Comparison of ENCODE assay signal across 8 mouse cellular contexts in genomic region chr3:105991653-105992283, GRCm38 (mm10). TPM values are rescaled to one million over a fixed set of nuclear protein-coding genes. Genes with fewer than 3 reads are reported as not detected.
DNase-seq lines count a peak whose midpoint lies in the region; ATAC-seq and TF ChIP-seq lines count a peak whose summit lies in the region.

No protein-coding gene starts in this region.

- no peaks in the 10 kb centered on the region for H3K36me3 ChIP-seq in kidney, embryonic 16.5 days (ENCODE audit: insufficient read depth, low read length)
- no peaks in the 10 kb centered on the region for H3K36me3 ChIP-seq in ES-Bruce4 (ENCODE audit: control insufficient read depth, insufficient read depth, low read length, poor library complexity, severe bottlenecking)
- no peaks in the 10 kb centered on the region for H3K36me3 ChIP-seq in forebrain, embryonic 15.5 days

- peak; percentile 24 for TF ChIP-seq CTCF in ES-Bruce4 (IDR thresholded peaks at IDR 0.05; ENCODE audit: low read depth, low read length)
- no peak for TF ChIP-seq CTCF in brain, embryonic 14.5 days (IDR thresholded peaks at IDR 0.05; ENCODE audit: borderline replicate concordance, extremely low read depth, insufficient read depth, insufficient read length)

- H3K9ac ChIP-seq in kidney, embryonic 16.5 days (replicated peaks; ENCODE audit: low read length), result no peak overlapping the region
- H3K9ac ChIP-seq in ES-Bruce4 (ENCODE audit: low read depth, poor library complexity, severe bottlenecking), result no peak overlapping the region
- H3K9ac ChIP-seq in forebrain, embryonic 15.5 days (replicated peaks), result no peak overlapping the region

- no peaks in the 10 kb centered on the region for H3K9me3 ChIP-seq in kidney, embryonic 16.5 days (ENCODE audit: low read length)
- no peaks in the 10 kb centered on the region for H3K9me3 ChIP-seq in ES-Bruce4 (replicated peaks; ENCODE audit: control insufficient read depth, insufficient read depth, low read length, poor library complexity, severe bottlenecking)
- no peaks in the 10 kb centered on the region for H3K9me3 ChIP-seq in forebrain, embryonic 15.5 days

- no peak for TF ChIP-seq POLR2A in ES-Bruce4 (IDR thresholded peaks at IDR 0.05; ENCODE audit: insufficient read depth, low read length)
- no peak for TF ChIP-seq POLR2A in brain, embryonic 14.5 days (IDR thresholded peaks at IDR 0.05; ENCODE audit: borderline replicate concordance, extremely low read depth, insufficient read depth, insufficient read length, poor library complexity, severe bottlenecking)

- no peak for TF ChIP-seq EP300 in ES-Bruce4 (IDR thresholded peaks at IDR 0.05; ENCODE audit: insufficient read depth, low read depth, low read length)

- H3K4me1 ChIP-seq in kidney, embryonic 16.5 days (ENCODE audit: insufficient read depth, low read length), result no peaks in the 10 kb centered on the region
- H3K4me1 ChIP-seq in ES-Bruce4 (ENCODE audit: control insufficient read depth, insufficient read depth, low read length), result no peaks in the 10 kb centered on the region
- no peaks in the 10 kb centered on the region for H3K4me1 ChIP-seq in forebrain, embryonic 15.5 days

- H3K4me2 ChIP-seq in kidney, embryonic 16.5 days (replicated peaks; ENCODE audit: low read depth, low read length), result no peak overlapping the region
- no peak overlapping the region for H3K4me2 ChIP-seq in forebrain, embryonic 15.5 days (replicated peaks)

- no peak overlapping the region for H3K27ac ChIP-seq in kidney, embryonic 16.5 days (ENCODE audit: low read length)
- H3K27ac ChIP-seq in ES-Bruce4 (ENCODE audit: insufficient read depth, low read length), result no peak overlapping the region
- no peak overlapping the region for H3K27ac ChIP-seq in forebrain, embryonic 15.5 days (replicated peaks)

- peak; percentile 35 for DNase-seq in kidney, adult 18-20 months
- peak; percentile 72 for DNase-seq in brain, embryonic 14.5 days (ENCODE audit: low read depth)
- DNase-seq in layer of hippocampus, adult 9-10 months (ENCODE audit: low spot score), result peak; percentile 74
- DNase-seq in telencephalon, adult 2 months (ENCODE audit: low read depth, low spot score), result peak; percentile 33

- H3K4me3 ChIP-seq in kidney, embryonic 16.5 days (ENCODE audit: low read length), result no peak overlapping the region
- no peak overlapping the region for H3K4me3 ChIP-seq in ES-Bruce4 (ENCODE audit: low read depth, low read length)
- H3K4me3 ChIP-seq in forebrain, embryonic 15.5 days, result no peak overlapping the region

- H3K27me3 ChIP-seq in kidney, embryonic 16.5 days (ENCODE audit: insufficient read depth, low read length), result no peaks in the 10 kb centered on the region
- no peaks in the 10 kb centered on the region for H3K27me3 ChIP-seq in ES-Bruce4 (ENCODE audit: control insufficient read depth, insufficient read depth, low read length, poor library complexity, severe bottlenecking)
- H3K27me3 ChIP-seq in forebrain, embryonic 15.5 days, result no peaks in the 10 kb centered on the region

- no peak for ATAC-seq in kidney, embryonic 16.5 days (ENCODE audit: low FRiP score, low TSS enrichment)
- peak; percentile 43; the same call in 1 of the 2 replicates for ATAC-seq in forebrain, embryonic 15.5 days (replicated peaks)
- peak; percentile 52 for ATAC-seq in megakaryocyte-erythroid progenitor cell, adult 5-6 weeks (replicated peaks; ENCODE audit: low FRiP score, low TSS enrichment, poor library complexity, severe bottlenecking)

- WGBS in kidney, embryonic 16.5 days, result 26% methylated on average over 4 of the region's 4 CpGs
- 33% methylated on average over 4 of the region's 4 CpGs for WGBS in forebrain, embryonic 15.5 days

RNA-seq across cellular contexts. Expression of gene Ovgp1, which starts 18.3 kb away (rescaled TPM):
- polyA plus RNA-seq in kidney, embryonic 16.5 days (2015; fragmentation: Nextera tagmentation; extraction: Ambion mirVana), result 1.3 and 1.7 TPM in 2 replicates
- polyA plus RNA-seq in ES-Bruce4 (2011; ENCODE audit: insufficient read depth, insufficient read length, low read depth, missing spikeins), result 5.7 and 5.9 TPM in 2 replicates
- 11.6 and 13.6 TPM in 2 replicates for polyA plus RNA-seq in brain, embryonic 14.5 days (2012; rRNA removed)
- polyA plus RNA-seq in forebrain, embryonic 15.5 days (2015; fragmentation: Nextera tagmentation; extraction: Ambion mirVana), result 4.1 and 4.5 TPM in 2 replicates
- 5.9 and 7.8 TPM in 2 replicates for total RNA-seq in megakaryocyte-erythroid progenitor cell, adult 5-6 weeks (2014; fragmentation: Nextera tagmentation)
- 2.4 and 7.4 TPM in 2 replicates for total RNA-seq in megakaryocyte-erythroid progenitor cell, adult 5-6 weeks (2017)

RNA-seq across cellular contexts. Expression of gene Pifo, which starts 22.7 kb away (rescaled TPM):
- polyA plus RNA-seq in kidney, embryonic 16.5 days (2015; fragmentation: Nextera tagmentation; extraction: Ambion mirVana), result 0.24 and 0.33 TPM in 2 replicates
- polyA plus RNA-seq in ES-Bruce4 (2011; ENCODE audit: insufficient read depth, insufficient read length, low read depth, missing spikeins), result 0.67 and 1.5 TPM in 2 replicates
- polyA plus RNA-seq in brain, embryonic 14.5 days (2012; rRNA removed), result 4.0 and 4.6 TPM in 2 replicates
- polyA plus RNA-seq in forebrain, embryonic 15.5 days (2015; fragmentation: Nextera tagmentation; extraction: Ambion mirVana), result 3.7 and 8.5 TPM in 2 replicates
- total RNA-seq in megakaryocyte-erythroid progenitor cell, adult 5-6 weeks (2014; fragmentation: Nextera tagmentation), result not detected in 2 replicates
- total RNA-seq in megakaryocyte-erythroid progenitor cell, adult 5-6 weeks (2017), result not detected in 2 replicates

RNA-seq across cellular contexts. Expression of gene Atp5f1, which starts 31.9 kb away (rescaled TPM):
- polyA plus RNA-seq in kidney, embryonic 16.5 days (2015; fragmentation: Nextera tagmentation; extraction: Ambion mirVana), result 535 and 587 TPM in 2 replicates
- 517 and 570 TPM in 2 replicates for polyA plus RNA-seq in ES-Bruce4 (2011; ENCODE audit: insufficient read depth, insufficient read length, low read depth, missing spikeins)
- 237 and 266 TPM in 2 replicates for polyA plus RNA-seq in brain, embryonic 14.5 days (2012; rRNA removed)
- 477 and 490 TPM in 2 replicates for polyA plus RNA-seq in forebrain, embryonic 15.5 days (2015; fragmentation: Nextera tagmentation; extraction: Ambion mirVana)
- 376 and 381 TPM in 2 replicates for total RNA-seq in megakaryocyte-erythroid progenitor cell, adult 5-6 weeks (2014; fragmentation: Nextera tagmentation)
- 527 and 581 TPM in 2 replicates for total RNA-seq in megakaryocyte-erythroid progenitor cell, adult 5-6 weeks (2017)

RNA-seq across cellular contexts. Expression of gene Wdr77, which starts 32.6 kb away (rescaled TPM):
- 157 and 161 TPM in 2 replicates for polyA plus RNA-seq in kidney, embryonic 16.5 days (2015; fragmentation: Nextera tagmentation; extraction: Ambion mirVana)
- polyA plus RNA-seq in ES-Bruce4 (2011; ENCODE audit: insufficient read depth, insufficient read length, low read depth, missing spikeins), result 135 and 144 TPM in 2 replicates
- polyA plus RNA-seq in brain, embryonic 14.5 days (2012; rRNA removed), result 61.6 and 79.6 TPM in 2 replicates
- 101 and 109 TPM in 2 replicates for polyA plus RNA-seq in forebrain, embryonic 15.5 days (2015; fragmentation: Nextera tagmentation; extraction: Ambion mirVana)
- 77.7 and 84.6 TPM in 2 replicates for total RNA-seq in megakaryocyte-erythroid progenitor cell, adult 5-6 weeks (2014; fragmentation: Nextera tagmentation)
- 37.0 and 37.9 TPM in 2 replicates for total RNA-seq in megakaryocyte-erythroid progenitor cell, adult 5-6 weeks (2017)

RNA-seq across cellular contexts. Expression of gene Chil5, which starts 40.8 kb away (rescaled TPM):
- polyA plus RNA-seq in kidney, embryonic 16.5 days (2015; fragmentation: Nextera tagmentation; extraction: Ambion mirVana), result not detected in 2 replicates
- not detected in 2 replicates for polyA plus RNA-seq in ES-Bruce4 (2011; ENCODE audit: insufficient read depth, insufficient read length, low read depth, missing spikeins)
- polyA plus RNA-seq in brain, embryonic 14.5 days (2012; rRNA removed), result not detected in 2 replicates
- not detected in 2 replicates for polyA plus RNA-seq in forebrain, embryonic 15.5 days (2015; fragmentation: Nextera tagmentation; extraction: Ambion mirVana)
- total RNA-seq in megakaryocyte-erythroid progenitor cell, adult 5-6 weeks (2014; fragmentation: Nextera tagmentation), result not detected in 2 replicates
- total RNA-seq in megakaryocyte-erythroid progenitor cell, adult 5-6 weeks (2017), result not detected in 2 replicates
